Mouse (Mus musculus): ENCODE data around the gene Tmem63a.
A peak's percentile ranks its signal among the peaks of the same experiment; 100 is the strongest.

- TF ChIP-seq CHD2 (IDR thresholded peaks at IDR 0.05; ENCODE audit: low read depth, low read length) (peak; percentile 69; the same call in 1 of the 2 replicates), MAFK (IDR thresholded peaks at IDR 0.05; ENCODE audit: insufficient read depth, low read depth, low read length) (no peak)
These were observed 17.4 kb upstream of the Tmem63a start for GRCm38 (mm10) chr1:180924737-180925136.

Data from ES-E14 (cell line).